Mouse (Mus musculus): ENCODE measurements around the gene Casc3.

Gene Casc3

GRCm38 (mm10) chr11:98870791-98871190 lies 66.1 kb downstream of the Casc3 start:
- DNase-seq (ENCODE audit: low spot score) = no peak

GRCm38 (mm10) chr11:98871416-98871815 lies 66.7 kb downstream of the Casc3 start:
- no peak for DNase-seq (ENCODE audit: low spot score)

DNA sequence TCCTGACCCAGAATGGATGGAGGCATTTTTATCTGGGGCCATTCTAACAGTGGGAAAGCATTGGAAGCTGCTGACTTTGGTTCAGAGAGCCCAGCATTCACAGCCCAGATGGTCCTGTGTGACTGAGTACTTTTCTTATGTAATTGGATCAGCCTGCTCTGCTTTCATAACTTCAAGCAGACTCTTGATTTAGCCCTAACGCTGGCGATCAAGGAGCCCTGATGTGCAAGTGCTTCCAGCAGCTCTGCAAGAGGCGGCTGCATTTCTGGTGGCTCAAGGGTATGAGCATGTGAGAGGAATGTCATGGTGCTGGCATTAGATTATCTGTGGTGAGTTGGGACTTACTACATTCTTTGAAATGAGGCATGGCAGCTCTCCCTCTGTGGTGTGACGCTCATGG lies 67.3 kb downstream of the Casc3 start:
- DNase-seq (ENCODE audit: low spot score) = peak; percentile 53

DNA sequence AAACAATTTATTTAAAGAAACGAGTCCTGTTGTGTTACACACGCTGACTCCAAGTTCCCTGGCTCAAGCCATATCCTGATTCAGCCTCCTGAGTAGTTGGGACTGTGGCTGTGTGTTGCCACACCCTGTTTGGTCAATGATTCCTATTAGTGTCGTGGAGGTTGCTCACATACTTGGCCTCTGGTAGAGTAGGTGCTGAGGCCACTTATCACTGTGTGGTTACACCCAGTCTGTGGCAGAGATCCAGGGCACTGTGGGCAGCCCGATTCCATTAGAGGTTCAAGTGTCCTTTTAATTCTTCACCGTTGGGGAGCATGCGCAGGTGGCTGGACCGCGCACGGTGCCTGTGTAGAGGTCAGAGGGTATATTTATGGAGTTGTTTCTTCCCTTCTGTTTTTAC lies 69.2 kb downstream of the Casc3 start:
- no peak for DNase-seq (ENCODE audit: low spot score)

DNA sequence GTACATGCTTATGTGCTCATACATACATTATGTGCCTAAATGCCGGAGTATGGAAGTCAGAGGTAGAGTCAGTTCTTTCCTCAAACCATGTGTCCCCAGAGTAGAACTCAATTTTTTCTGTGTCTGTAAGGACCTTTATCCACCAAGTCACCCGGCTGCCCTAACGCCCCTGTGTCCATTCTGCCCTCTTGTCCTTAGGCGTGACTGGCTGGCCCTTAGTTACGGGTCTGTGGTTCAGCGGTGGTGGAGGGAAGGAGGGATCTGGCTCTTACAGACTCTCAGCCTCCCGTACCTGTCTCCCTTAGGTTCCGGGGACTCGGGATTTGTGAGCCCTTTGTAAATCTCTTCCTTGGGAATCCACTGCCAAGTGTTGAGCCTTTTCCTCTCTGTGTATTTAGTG lies 72.3 kb downstream of the Casc3 start:
- no peak for DNase-seq (ENCODE audit: low spot score)
